Mouse (Mus musculus) brain, embryonic 18.5 days (tissue): ENCODE results near the gene Ccdc40.
"Not testable (repeated sequence)": the region's sequence is repeated elsewhere in the genome, so short reads cannot be mapped to it uniquely, and the experiment has no call there.

Source experiments
- DNase-seq: peaks from one replicate; pipeline ENCODE4 v3.0.0-alpha.2; 2012; ENCODE audit warnings: low read depth, low spot score

Gene Ccdc40

GRCm38 (mm10) chr11:119285791-119286527 is 57.6 kb downstream of the Ccdc40 start:
- no peak for DNase-seq

- DNase-seq = no peak
Observed at GRCm38 (mm10) chr11:119287207-119287992, 59.0 kb downstream of the Ccdc40 start.

DNA sequence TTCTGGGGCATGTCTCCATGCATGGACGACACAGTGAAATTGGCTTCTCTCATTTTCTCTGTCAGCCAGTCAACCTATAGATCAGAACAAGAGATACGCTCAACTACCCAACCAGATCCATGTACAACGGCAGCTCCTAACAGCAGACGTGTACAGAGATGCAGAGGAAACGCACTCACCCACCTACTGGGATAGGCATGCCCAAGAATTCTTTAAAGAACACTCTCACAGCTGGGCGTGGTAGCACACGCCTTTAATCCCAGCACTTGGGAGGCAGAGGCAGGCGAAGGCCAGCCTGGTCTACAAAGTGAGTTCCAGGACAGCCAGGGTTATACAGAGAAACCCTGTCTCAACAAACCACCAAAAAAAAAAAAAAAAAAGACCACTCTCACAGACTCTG is 64.5 kb downstream of the Ccdc40 start:
- DNase-seq = not testable (repeated sequence)

- no peak for DNase-seq
Observed at GRCm38 (mm10) chr11:119297996-119298395, 69.6 kb downstream of the Ccdc40 start.

DNA sequence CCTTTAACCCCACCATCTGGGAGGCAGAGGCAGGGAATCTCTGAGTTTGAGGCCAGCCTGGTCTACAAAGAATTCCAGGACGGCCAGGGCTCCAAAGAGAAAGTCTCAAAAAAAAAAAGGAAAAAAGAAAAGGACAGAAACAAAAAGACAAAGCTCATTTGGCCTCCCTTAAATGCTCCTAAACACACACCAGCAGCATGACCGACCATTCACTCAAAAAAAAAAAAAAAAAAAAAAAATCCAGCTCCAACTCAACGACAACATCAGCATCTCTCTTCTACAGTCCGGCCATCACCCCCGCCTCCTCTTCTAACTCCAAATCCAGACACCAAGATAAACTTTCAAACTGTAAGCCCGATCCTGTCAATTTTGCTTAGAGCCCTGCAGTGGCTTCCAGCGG is 70.5 kb downstream of the Ccdc40 start:
- no peak for DNase-seq

DNA sequence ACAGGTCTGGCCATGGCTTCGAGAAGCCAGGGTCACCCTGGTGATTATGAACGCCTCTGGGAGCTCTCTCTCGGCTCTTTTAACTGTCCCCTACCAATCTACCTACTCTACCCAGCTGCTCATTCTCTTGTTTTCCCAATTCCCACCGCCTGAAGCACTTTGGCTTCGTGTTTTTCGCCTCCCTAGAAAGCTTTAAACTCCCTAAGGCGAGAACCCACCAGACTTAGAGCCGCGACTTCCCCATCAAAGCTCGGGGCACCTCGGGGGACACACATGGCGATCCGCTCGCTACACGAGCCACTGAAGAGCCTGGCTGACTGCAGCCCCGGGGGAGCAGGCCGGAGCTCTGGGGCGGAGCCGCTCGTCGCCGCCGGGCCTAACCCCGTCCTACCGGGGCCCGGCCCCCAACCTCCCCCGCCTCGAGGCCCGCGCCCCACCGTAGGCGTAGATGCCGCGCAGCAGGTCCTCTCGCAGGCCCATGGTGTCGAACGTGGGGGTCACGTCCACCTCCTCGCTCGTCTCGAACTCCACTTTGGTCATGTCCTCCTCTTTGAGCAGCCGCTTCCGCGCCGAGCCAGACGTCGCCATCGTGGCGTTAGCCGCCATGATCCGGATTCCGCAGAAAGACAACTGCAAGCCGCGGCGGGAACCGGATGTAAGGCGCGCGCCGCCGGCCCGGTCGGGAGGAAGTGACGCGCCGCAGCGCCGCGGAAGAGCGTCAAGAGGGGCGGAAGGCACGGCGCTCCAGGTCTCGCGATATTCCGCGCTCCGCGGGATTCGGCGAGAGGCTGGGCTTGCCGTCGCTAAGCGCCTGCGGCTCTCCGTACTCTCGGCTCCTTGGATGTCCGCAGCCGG is 71.2 kb downstream of the Ccdc40 start, which contains the start of gene Eif4a3:
Gene Eif4a3, minus strand, starts transcription at position 699 of the 855 bp plus-strand sequence.
- DNase-seq = peak; percentile 93

DNA sequence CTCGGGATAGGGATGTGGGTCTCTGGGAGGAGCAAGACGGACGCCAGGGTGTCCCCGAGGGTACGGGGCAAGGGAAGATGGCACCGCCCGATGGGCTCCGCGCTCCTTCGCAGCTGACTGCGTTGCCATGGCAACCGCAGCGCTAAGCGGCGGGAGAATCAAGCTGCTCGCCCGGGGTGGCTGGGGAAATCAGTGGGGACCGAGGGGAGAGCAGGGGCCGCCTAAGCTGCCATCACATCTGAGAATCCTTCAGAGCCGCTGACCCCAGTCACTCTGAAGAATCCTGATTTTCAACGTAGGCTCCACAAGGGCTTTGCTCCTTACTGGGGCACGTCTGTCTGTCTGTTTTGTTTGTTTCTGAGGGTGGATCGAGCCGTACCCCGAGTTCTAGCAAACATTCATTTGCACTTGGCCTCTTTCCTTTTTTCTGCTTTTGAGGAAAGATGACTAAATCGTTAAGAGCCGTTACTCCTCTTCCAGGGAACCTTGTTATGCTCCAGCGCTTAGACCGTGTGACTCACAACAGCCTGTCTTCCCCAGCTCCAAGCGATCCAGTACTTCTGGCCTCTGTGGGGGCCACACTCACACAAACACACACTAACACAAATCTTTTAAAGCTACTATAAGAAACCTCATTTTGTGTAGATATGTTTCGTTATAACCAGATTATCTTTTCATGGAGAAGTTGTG is 72.0 kb downstream of the Ccdc40 start:
- DNase-seq = no peak

DNA sequence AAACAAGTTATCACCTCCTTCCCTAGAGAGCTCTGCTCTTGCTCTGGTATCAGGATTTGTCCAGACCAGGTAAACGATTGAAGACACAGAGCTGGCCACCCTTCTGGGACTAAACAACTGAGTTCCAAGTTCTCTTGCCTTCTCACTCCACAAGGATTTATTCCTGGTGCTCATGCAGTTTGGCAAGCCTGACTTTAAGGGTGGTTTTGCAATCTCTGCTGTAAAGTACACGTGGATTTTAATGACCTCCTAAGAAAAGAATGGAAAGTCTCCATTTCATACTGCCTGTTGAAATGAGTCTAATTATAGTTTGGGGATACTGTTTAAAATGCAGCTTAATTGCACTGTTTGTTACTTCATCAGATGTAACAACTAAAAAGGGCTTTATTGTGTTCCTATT is 72.6 kb downstream of the Ccdc40 start:
- DNase-seq = no peak

GRCm38 (mm10) chr11:119304904-119305712 is 76.7 kb downstream of the Ccdc40 start:
- DNase-seq = no peak

DNA sequence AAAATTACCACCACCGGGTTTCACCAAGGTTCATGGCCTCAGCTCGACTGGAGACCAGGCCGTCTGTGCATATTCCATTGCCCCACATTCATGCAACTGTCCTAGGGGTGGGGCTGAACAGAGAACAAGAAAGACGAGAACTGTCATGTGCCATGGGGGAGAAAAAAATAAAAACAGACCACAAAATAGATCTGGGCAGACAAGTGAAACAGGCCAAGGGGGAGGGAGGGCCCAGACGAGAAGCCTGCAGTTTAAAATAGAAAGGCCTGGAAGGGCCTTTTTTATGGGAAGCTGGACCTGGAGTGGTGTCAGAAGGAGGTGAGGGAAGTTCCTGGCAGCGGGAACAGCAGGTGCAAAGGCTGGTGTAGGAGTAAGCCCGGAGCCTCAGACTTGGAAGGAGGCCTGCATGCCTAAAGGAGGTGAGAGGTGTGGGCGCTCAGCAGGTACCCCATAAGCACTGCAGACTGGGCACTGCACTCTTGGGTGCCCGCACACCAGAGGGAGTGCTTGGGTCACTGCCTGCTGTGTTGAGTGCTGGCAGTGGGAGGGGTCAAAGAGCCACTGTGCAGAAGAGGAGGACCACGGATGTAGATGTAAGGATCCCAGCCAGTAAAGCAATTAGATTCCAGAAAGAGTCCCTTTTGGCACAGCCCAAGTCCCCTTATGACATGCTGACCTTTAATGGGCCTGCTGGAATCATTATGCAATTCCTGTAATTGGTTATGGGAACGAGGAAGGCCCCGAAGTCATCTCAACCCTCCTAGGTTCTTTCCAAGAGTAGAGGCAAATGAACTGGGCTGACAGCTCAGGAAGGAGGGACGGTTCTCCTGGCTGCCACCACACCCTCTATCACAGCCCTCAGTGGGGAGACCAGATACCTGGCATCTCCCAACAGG is 78.6 kb downstream of the Ccdc40 start:
- DNase-seq = no peak

GRCm38 (mm10) chr11:119307658-119307867 is 79.2 kb downstream of the Ccdc40 start, which contains the start of gene Card14:
Card14 (plus strand) TSS chr11:119307768.
- no peak for DNase-seq

- DNase-seq = no peak
Observed at GRCm38 (mm10) chr11:119307916-119308315, 79.5 kb downstream of the Ccdc40 start.

- no peak for DNase-seq
Observed at GRCm38 (mm10) chr11:119310621-119311020, 82.2 kb downstream of the Ccdc40 start.

- DNase-seq = no peak
Observed at GRCm38 (mm10) chr11:119314252-119314936, 86.0 kb downstream of the Ccdc40 start.
